Mouse (Mus musculus) myocyte (in vitro differentiated cells): ENCODE data around the gene Ggt6.

ENCODE experiments used
- CEBPB ChIP-seq: IDR thresholded peaks from 2 replicates; pipeline ENCODE4 v1.6.1; 2011; ENCODE audit warnings: mild to moderate bottlenecking, moderate library complexity; ENCODE audit not compliant: poor library complexity, insufficient read depth, severe bottlenecking
- E2F4 ChIP-seq: IDR thresholded peaks from one replicate; pipeline ENCODE4 v1.6.1; 2011; ENCODE audit warnings: mild to moderate bottlenecking, control low read depth, moderate library complexity; ENCODE audit not compliant: insufficient read depth
- MAX ChIP-seq: IDR thresholded peaks from one replicate; pipeline ENCODE4 v1.6.1; 2011; ENCODE audit warnings: low read depth, mild to moderate bottlenecking, control low read depth
- MYOD1 ChIP-seq, 3 experiments: IDR thresholded peaks; one replicate each; pipeline ENCODE4 v1.6.1; 2011; ENCODE audit warnings: control low read depth in 2 of 3, low read depth in 2 of 3, mild to moderate bottlenecking in 2 of 3, moderate library complexity in 1 of 3; ENCODE audit not compliant: insufficient read length in 2 of 3, control insufficient read depth in 1 of 3
- MYOG ChIP-seq, 3 experiments: IDR thresholded peaks; one replicate each; pipeline ENCODE4 v1.6.1; 2011; ENCODE audit warnings: control low read depth in 2 of 3, low read depth in 2 of 3, mild to moderate bottlenecking in 2 of 3; ENCODE audit not compliant: insufficient read length in 2 of 3, control insufficient read depth in 1 of 3, insufficient read depth in 1 of 3
- POLR2A ChIP-seq: IDR thresholded peaks from one replicate; pipeline ENCODE4 v1.6.1; 2011; ENCODE audit warnings: low read depth, mild to moderate bottlenecking, control low read depth, moderate library complexity; ENCODE audit not compliant: insufficient read length
- POLR2AphosphoS2 ChIP-seq: IDR thresholded peaks from one replicate; pipeline ENCODE4 v1.6.1; 2011; ENCODE audit warnings: low read depth, control low read depth; ENCODE audit not compliant: insufficient read length
- SRF ChIP-seq: IDR thresholded peaks from one replicate; pipeline ENCODE4 v1.6.1; 2011; ENCODE audit warnings: low read depth; ENCODE audit not compliant: control insufficient read depth, insufficient read length
- USF1 ChIP-seq: IDR thresholded peaks from one replicate; pipeline ENCODE4 v1.6.1; 2011; ENCODE audit warnings: low read depth, mild to moderate bottlenecking, control low read depth, moderate library complexity

DNA sequence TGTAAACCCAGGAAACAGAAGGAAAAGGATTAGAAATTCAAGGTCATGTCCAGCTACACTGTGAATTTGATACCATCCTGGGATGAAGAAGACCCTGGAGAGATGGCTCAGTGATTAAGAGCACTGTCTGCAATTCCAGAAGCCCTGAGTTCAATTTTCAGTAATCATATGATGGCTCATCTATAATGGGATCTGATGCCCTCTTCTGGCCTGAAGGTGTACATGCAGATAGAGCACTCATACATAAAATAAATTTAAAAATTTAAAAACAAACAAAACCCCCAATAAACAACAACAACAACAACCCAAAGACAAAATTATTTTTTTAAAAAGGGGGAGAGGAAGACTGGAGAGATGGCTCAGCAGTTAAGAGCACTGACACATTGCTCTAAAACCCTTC lies 8.4 kb upstream of the Ggt6 start:
- no peak for TF ChIP-seq POLR2A
- TF ChIP-seq POLR2AphosphoS2: no peak
- no peak for TF ChIP-seq MYOD1 (IDR thresholded peaks at IDR 0.05; ENCODE audit: control insufficient read depth in 1 of 3, insufficient read length in 2 of 3, low read depth in 2 of 3)
- no peak for TF ChIP-seq CEBPB
- no peak for TF ChIP-seq USF1
- TF ChIP-seq MYOG (IDR thresholded peaks at IDR 0.05; ENCODE audit: control insufficient read depth in 1 of 3, insufficient read depth in 1 of 3, insufficient read length in 2 of 3, low read depth in 2 of 3): no peak
- TF ChIP-seq E2F4: no peak
- no peak for TF ChIP-seq SRF
- no peak for TF ChIP-seq MAX
